Mouse (Mus musculus): ENCODE measurements around the gene Efl1.

- TF ChIP-seq CTCF (conservative IDR thresholded peaks at IDR 0.05; ENCODE audit: low read length) (no peak), NANOG (IDR thresholded peaks at IDR 0.05; ENCODE audit: borderline replicate concordance, low read length) (no peak), POU5F1 (IDR thresholded peaks at IDR 0.05; ENCODE audit: borderline replicate concordance, low read length) (no peak)
Measured at GRCm38 (mm10) chr7:82647183-82647582, 1.2 kb upstream of the Efl1 start.
